Mouse (Mus musculus): ENCODE data around the gene Gm10722. TPM values are rescaled to one million over a fixed set of nuclear protein-coding genes. Genes with fewer than 3 reads are reported as not detected.
"Not testable (repeated sequence)": the region's sequence is repeated elsewhere in the genome, so short reads cannot be mapped to it uniquely, and the experiment has no call there.

Gene Gm10722
- polyA plus RNA-seq, 1 experiment from 2014 or later, result not detected

GRCm38 (mm10) chr9:3012733-3013279 is 12.1 kb downstream of the Gm10722 start, which contains the start of gene Gm10721:
Gene Gm10721, plus strand, starts transcription at chr9:3013140.
- H3K4me2 ChIP-seq (ENCODE audit: low read depth, low read length); H3K9ac ChIP-seq (ENCODE audit: low read length); H3K27ac ChIP-seq (ENCODE audit: low read length); H3K9me3 ChIP-seq (replicated peaks; ENCODE audit: control insufficient read depth, low read length); H3K4me1 ChIP-seq (ENCODE audit: control insufficient read depth, insufficient read depth, low read length); H3K4me3 ChIP-seq (replicated peaks; ENCODE audit: low read length); H3K27me3 ChIP-seq (ENCODE audit: control insufficient read depth, insufficient read depth, low read length); H3K36me3 ChIP-seq (ENCODE audit: control insufficient read depth, insufficient read depth, low read length): not testable (repeated sequence)
- ATAC-seq (ENCODE audit: insufficient read depth, low FRiP score), result peak; percentile 49
- WGBS, result no CpG with 5 or more reads among the region's 11 CpGs

DNA sequence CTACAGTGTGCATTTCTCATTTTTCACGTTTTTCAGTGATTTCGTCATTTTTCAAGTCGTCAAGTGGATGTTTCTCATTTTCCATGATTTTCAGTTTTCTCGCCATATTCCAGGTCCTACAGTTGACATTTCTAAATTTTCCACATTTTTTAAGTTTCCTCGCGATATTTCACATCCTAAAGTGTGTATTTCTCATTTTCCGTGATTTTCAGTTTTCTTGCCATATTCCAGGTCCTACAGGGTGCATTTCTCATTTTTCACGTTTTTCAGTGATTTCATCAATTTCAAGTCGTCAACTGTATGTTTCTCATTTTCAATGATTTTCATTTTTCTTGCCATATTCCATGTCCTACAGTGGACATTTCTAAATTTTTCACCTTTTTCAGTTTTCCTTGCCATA is 14.6 kb downstream of the Gm10722 start, which contains the start of gene Gm10720:
Gene Gm10720 (plus strand): TSS at position 301 of the 400 bp plus-strand sequence.
- not testable (repeated sequence) for H3K36me3 ChIP-seq (ENCODE audit: control insufficient read depth, insufficient read depth, low read length); H3K27me3 ChIP-seq (ENCODE audit: control insufficient read depth, insufficient read depth, low read length); H3K4me1 ChIP-seq (ENCODE audit: control insufficient read depth, insufficient read depth, low read length); H3K9me3 ChIP-seq (replicated peaks; ENCODE audit: control insufficient read depth, low read length); H3K4me2 ChIP-seq (ENCODE audit: low read depth, low read length); ATAC-seq (ENCODE audit: insufficient read depth, low FRiP score); H3K9ac ChIP-seq (ENCODE audit: low read length); H3K27ac ChIP-seq (ENCODE audit: low read length); H3K4me3 ChIP-seq (replicated peaks; ENCODE audit: low read length)
- 58% methylated on average over 4 of the region's 9 CpGs for WGBS

DNA sequence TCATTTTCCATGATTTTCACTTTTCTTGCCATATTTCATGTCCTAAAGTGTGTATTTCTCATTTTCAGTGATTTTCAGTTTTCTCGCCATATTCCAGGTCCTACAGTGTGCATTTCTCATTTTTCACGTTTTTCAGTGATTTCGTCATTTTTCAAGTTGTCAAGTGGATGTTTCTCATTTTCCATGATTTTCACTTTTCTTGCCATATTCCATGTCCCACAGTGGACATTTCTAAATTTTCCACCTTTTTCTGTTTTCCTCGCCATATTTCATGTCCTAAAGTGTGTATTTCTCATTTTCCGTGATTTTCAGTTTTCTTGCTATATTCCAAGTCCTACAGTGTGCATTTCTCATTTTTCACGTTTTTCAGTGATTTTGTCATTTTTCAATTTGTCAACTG is 15.2 kb downstream of the Gm10722 start:
- WGBS, result 77% methylated on average over 4 of the region's 6 CpGs

DNA sequence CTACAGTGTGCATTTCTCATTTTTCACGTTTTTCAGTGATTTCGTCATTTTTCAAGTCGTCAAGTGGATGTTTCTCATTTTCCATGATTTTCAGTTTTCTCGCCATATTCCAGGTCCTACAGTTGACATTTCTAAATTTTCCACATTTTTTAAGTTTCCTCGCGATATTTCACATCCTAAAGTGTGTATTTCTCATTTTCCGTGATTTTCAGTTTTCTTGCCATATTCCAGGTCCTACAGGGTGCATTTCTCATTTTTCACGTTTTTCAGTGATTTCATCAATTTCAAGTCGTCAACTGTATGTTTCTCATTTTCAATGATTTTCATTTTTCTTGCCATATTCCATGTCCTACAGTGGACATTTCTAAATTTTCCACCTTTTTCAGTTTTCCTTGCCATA is 16.4 kb downstream of the Gm10722 start, which contains the start of gene Gm10719:
Gene Gm10719 (plus strand): TSS at position 301 of the 400 bp plus-strand sequence.
- no CpG with 5 or more reads among the region's 9 CpGs for WGBS
- not testable (repeated sequence) for H3K9ac ChIP-seq (ENCODE audit: low read length); H3K27ac ChIP-seq (ENCODE audit: low read length)

More for the DNA sequence above, 15.2 kb downstream of the Gm10722 start:
- H3K4me1 ChIP-seq (ENCODE audit: control insufficient read depth, insufficient read depth, low read length); ATAC-seq (ENCODE audit: insufficient read depth, low FRiP score); H3K27me3 ChIP-seq (ENCODE audit: control insufficient read depth, insufficient read depth, low read length); H3K9ac ChIP-seq (ENCODE audit: low read length); H3K4me3 ChIP-seq (replicated peaks; ENCODE audit: low read length); H3K9me3 ChIP-seq (replicated peaks; ENCODE audit: control insufficient read depth, low read length); H3K27ac ChIP-seq (ENCODE audit: low read length); H3K4me2 ChIP-seq (ENCODE audit: low read depth, low read length); H3K36me3 ChIP-seq (ENCODE audit: control insufficient read depth, insufficient read depth, low read length): not testable (repeated sequence)

GRCm38 (mm10) chr9:3018944-3019343 is 18.2 kb downstream of the Gm10722 start:
- H3K4me2 ChIP-seq (ENCODE audit: low read depth, low read length); ATAC-seq (ENCODE audit: insufficient read depth, low FRiP score); H3K27ac ChIP-seq (ENCODE audit: low read length); H3K27me3 ChIP-seq (ENCODE audit: control insufficient read depth, insufficient read depth, low read length); H3K4me1 ChIP-seq (ENCODE audit: control insufficient read depth, insufficient read depth, low read length); H3K4me3 ChIP-seq (replicated peaks; ENCODE audit: low read length); H3K9ac ChIP-seq (ENCODE audit: low read length); H3K36me3 ChIP-seq (ENCODE audit: control insufficient read depth, insufficient read depth, low read length); H3K9me3 ChIP-seq (replicated peaks; ENCODE audit: control insufficient read depth, low read length): not testable (repeated sequence)
- WGBS, result 72% methylated on average over 9 of the region's 9 CpGs

More for the DNA sequence above, 16.4 kb downstream of the Gm10722 start, which contains the start of gene Gm10719:
- not testable (repeated sequence) for H3K36me3 ChIP-seq (ENCODE audit: control insufficient read depth, insufficient read depth, low read length); H3K27me3 ChIP-seq (ENCODE audit: control insufficient read depth, insufficient read depth, low read length); H3K9me3 ChIP-seq (replicated peaks; ENCODE audit: control insufficient read depth, low read length); H3K4me1 ChIP-seq (ENCODE audit: control insufficient read depth, insufficient read depth, low read length); H3K4me2 ChIP-seq (ENCODE audit: low read depth, low read length); ATAC-seq (ENCODE audit: insufficient read depth, low FRiP score); H3K4me3 ChIP-seq (replicated peaks; ENCODE audit: low read length)

DNA sequence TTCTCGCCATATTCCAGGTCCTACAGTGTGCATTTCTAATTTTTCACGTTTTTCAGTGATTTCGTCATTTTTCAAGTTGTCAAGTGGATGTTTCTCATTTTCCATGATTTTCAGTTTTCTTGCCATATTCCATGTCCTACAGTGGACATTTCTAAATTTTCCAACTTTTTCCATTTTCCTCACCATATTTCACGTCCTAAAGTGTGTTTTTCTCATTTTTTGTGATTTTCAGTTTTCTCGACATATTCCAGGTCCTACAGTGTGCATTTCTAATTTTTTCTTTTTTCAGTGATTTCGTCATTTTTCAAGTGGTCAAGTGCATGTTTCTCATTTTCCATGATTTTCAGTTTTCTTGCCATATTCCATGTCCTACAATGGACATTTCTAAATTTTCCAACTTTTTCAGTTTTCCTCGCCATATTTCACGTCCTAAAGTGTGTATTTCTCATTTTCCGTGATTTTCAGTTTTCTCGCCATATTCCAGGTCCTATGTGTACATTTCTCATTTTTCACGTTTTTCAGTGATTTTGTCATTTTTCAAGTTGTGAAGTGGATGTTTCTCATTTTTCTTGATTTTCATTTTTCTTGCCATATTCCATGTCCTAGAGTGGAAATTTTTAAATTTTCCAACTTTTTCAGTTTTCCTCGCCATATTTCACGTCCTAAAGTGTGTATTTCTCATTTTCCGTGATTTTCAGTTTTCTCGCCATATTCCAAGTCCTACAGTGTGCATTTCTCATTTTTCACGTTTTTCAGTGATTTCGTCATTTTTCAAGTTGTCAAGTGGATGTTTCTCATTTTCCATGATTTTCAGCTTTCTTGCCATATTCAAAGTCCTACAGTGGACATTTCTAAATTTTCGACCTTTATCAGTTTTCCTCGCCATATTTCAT is 19.4 kb downstream of the Gm10722 start:
- not testable (repeated sequence) for H3K9ac ChIP-seq (ENCODE audit: low read length); H3K27ac ChIP-seq (ENCODE audit: low read length); H3K4me1 ChIP-seq (ENCODE audit: control insufficient read depth, insufficient read depth, low read length); H3K4me3 ChIP-seq (replicated peaks; ENCODE audit: low read length); H3K27me3 ChIP-seq (ENCODE audit: control insufficient read depth, insufficient read depth, low read length); H3K36me3 ChIP-seq (ENCODE audit: control insufficient read depth, insufficient read depth, low read length); H3K9me3 ChIP-seq (replicated peaks; ENCODE audit: control insufficient read depth, low read length); H3K4me2 ChIP-seq (ENCODE audit: low read depth, low read length)
- ATAC-seq (ENCODE audit: insufficient read depth, low FRiP score), result peak; percentile 56
- 76% methylated on average over 11 of the region's 19 CpGs for WGBS

DNA sequence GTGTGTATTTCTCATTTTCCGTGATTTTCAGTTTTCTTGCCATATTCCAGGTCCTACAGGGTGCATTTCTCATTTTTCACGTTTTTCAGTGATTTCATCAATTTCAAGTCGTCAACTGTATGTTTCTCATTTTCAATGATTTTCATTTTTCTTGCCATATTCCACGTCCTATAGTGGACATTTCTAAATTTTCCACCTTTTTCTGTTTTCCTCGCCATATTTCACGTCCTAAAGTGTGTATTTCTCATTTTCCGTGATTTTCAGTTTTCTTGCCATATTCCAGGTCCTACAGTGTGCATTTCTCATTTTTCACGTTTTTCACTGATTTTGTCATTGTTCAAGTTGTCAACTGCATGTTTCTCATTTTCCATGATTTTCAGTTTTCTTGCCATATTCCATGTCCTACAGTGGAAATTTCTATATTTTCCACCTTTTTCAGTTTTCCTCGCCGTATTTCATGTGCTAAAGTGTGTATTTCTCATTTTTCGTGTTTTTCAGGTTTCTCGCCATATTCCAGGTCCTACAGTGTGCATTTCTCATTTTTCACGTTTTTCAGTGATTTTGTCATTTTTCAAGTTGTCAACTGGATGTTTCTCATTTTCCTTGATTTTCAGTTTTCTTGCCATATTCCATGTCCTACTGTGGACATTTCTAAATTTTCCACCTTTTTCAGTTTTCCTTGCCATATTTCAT is 21.7 kb downstream of the Gm10722 start:
- H3K27ac ChIP-seq (ENCODE audit: low read length); H3K36me3 ChIP-seq (ENCODE audit: control insufficient read depth, insufficient read depth, low read length); H3K4me1 ChIP-seq (ENCODE audit: control insufficient read depth, insufficient read depth, low read length); H3K9me3 ChIP-seq (replicated peaks; ENCODE audit: control insufficient read depth, low read length); H3K9ac ChIP-seq (ENCODE audit: low read length); ATAC-seq (ENCODE audit: insufficient read depth, low FRiP score); H3K4me3 ChIP-seq (replicated peaks; ENCODE audit: low read length); H3K27me3 ChIP-seq (ENCODE audit: control insufficient read depth, insufficient read depth, low read length); H3K4me2 ChIP-seq (ENCODE audit: low read depth, low read length): not testable (repeated sequence)
- 69% methylated on average over 9 of the region's 13 CpGs for whole genome bisulfite sequencing

GRCm38 (mm10) chr9:3023312-3023984 is 22.7 kb downstream of the Gm10722 start, which contains the start of gene Gm10718:
Gene Gm10718, plus strand, starts transcription at chr9:3023547.
- H3K27me3 ChIP-seq (ENCODE audit: control insufficient read depth, insufficient read depth, low read length); H3K27ac ChIP-seq (ENCODE audit: low read length); H3K4me1 ChIP-seq (ENCODE audit: control insufficient read depth, insufficient read depth, low read length); H3K36me3 ChIP-seq (ENCODE audit: control insufficient read depth, insufficient read depth, low read length); ATAC-seq (ENCODE audit: insufficient read depth, low FRiP score); H3K9me3 ChIP-seq (replicated peaks; ENCODE audit: control insufficient read depth, low read length); H3K4me3 ChIP-seq (replicated peaks; ENCODE audit: low read length); H3K4me2 ChIP-seq (ENCODE audit: low read depth, low read length); H3K9ac ChIP-seq (ENCODE audit: low read length): not testable (repeated sequence)
- WGBS, result 76% methylated on average over 9 of the region's 13 CpGs

All from stomach, embryonic 16.5 days (tissue).